Mouse (Mus musculus) G1E (cell line): ENCODE data around the gene 9930111J21Rik2.
"Not testable (repeated sequence)": the region's sequence is repeated elsewhere in the genome, so short reads cannot be mapped to it uniquely, and the experiment has no call there.

Experiments used
- CTCF ChIP-seq: IDR thresholded peaks from 2 replicates; pipeline ENCODE4 v1.5.1; 2012; ENCODE audit warnings: low read depth, low read length, inconsistent platforms, mixed read lengths
- GATA1 ChIP-seq: IDR thresholded peaks from 2 replicates; pipeline ENCODE4 v1.6.1; 2012; ENCODE audit warnings: borderline replicate concordance, low read length, inconsistent platforms, mixed read lengths
- TAL1 ChIP-seq: conservative IDR thresholded peaks from 2 replicates; pipeline ENCODE4 v1.6.1; 2012; ENCODE audit warnings: low read depth, low read length, inconsistent platforms, mixed read lengths

- TF ChIP-seq CTCF, TAL1, GATA1: not testable (repeated sequence)
These were observed 59.1 kb downstream of the 9930111J21Rik2 start, which contains the start of gene Gm12185 for GRCm38 (mm10) chr11:48991740-48992520.
